Mouse (Mus musculus) mature B cell (primary cell): ENCODE data around the gene Jade2.

Experiments
- in situ Hi-C: fragments of 300-500 bp; cut with MboI; formaldehyde crosslinking; loops from 2 replicates; pipeline ENCODE4 v1.14.3; 2019

Gene Jade2

GRCm38 (mm10) chr11:51856616-51857080, 805 bp downstream of the Jade2 start:
- in situ Hi-C loops: no loop called here

- in situ Hi-C loops: no loop called here
Measured at GRCm38 (mm10) chr11:51855818-51856615, 1.4 kb downstream of the Jade2 start.

GRCm38 (mm10) chr11:51854981-51855817, 2.3 kb downstream of the Jade2 start:
- in situ Hi-C loops: no loop called here

GRCm38 (mm10) chr11:51852595-51852994, 4.9 kb downstream of the Jade2 start:
- in situ Hi-C loops: no loop called here

- in situ Hi-C loops: no loop called here
Measured at GRCm38 (mm10) chr11:51852091-51852521, 5.3 kb downstream of the Jade2 start.

- in situ Hi-C loops: no loop called here
Measured at GRCm38 (mm10) chr11:51850741-51851330, 6.6 kb downstream of the Jade2 start.

GRCm38 (mm10) chr11:51848324-51848723, 9.1 kb downstream of the Jade2 start:
- in situ Hi-C loops: no loop called here

- in situ Hi-C loops: no loop called here
Measured at GRCm38 (mm10) chr11:51847902-51848301, 9.6 kb downstream of the Jade2 start.

- in situ Hi-C loops: no loop called here
Measured at GRCm38 (mm10) chr11:51845981-51846883, 11.2 kb downstream of the Jade2 start.

- in situ Hi-C loops: no loop called here
Measured at GRCm38 (mm10) chr11:51844529-51845098, 12.8 kb downstream of the Jade2 start.

- in situ Hi-C loops: no loop called here
Measured at GRCm38 (mm10) chr11:51843898-51844297, 13.6 kb downstream of the Jade2 start.

GRCm38 (mm10) chr11:51843168-51843567, 14.3 kb downstream of the Jade2 start:
- in situ Hi-C loops: no loop called here

- in situ Hi-C loops: no loop called here
Measured at GRCm38 (mm10) chr11:51841149-51841548, 16.3 kb downstream of the Jade2 start.

- in situ Hi-C loops: no loop called here
Measured at GRCm38 (mm10) chr11:51840657-51841056, 16.8 kb downstream of the Jade2 start.

- in situ Hi-C loops: no loop called here
Measured at GRCm38 (mm10) chr11:51839973-51840372, 17.5 kb downstream of the Jade2 start.

- in situ Hi-C loops: no loop called here
Measured at GRCm38 (mm10) chr11:51839106-51839505, 18.3 kb downstream of the Jade2 start.

GRCm38 (mm10) chr11:51837164-51838153, 20.0 kb downstream of the Jade2 start:
- in situ Hi-C loops: no loop called here

- in situ Hi-C loops: no loop called here
Measured at GRCm38 (mm10) chr11:51836506-51836905, 20.9 kb downstream of the Jade2 start.

GRCm38 (mm10) chr11:51835598-51835997, 21.9 kb downstream of the Jade2 start:
- in situ Hi-C loops: no loop called here

GRCm38 (mm10) chr11:51834067-51834411, 23.4 kb downstream of the Jade2 start:
- in situ Hi-C loops: no loop called here
